Mouse (Mus musculus) hindbrain, embryonic 16.5 days (tissue): ENCODE results near the gene Zfp968. TPM values are rescaled to one million over a fixed set of nuclear protein-coding genes. Genes with fewer than 3 reads are reported as not detected.
"Not testable (repeated sequence)": the region's sequence is repeated elsewhere in the genome, so short reads cannot be mapped to it uniquely, and the experiment has no call there.

Source experiments
- ATAC-seq: fragments of 200-750 bp; cut with Nextera tagmentation; 2 replicates; pipeline ENCODE4 v1.8.0; 2017; ENCODE audit warnings: moderate TSS enrichment, moderate library complexity
- H3K27ac ChIP-seq: fragments of 300-500 bp; sonication (generic); 2 replicates; pipeline ENCODE4 v1.5.1; 2014; ENCODE audit warnings: low read depth, mild to moderate bottlenecking, control low read depth, low read length, moderate library complexity
- H3K27me3 ChIP-seq: fragments of 300-500 bp; sonication (generic); replicated peaks from 2 replicates; pipeline ENCODE4 v1.6.1; 2014; ENCODE audit warnings: low read length; ENCODE audit not compliant: control insufficient read depth, insufficient read depth
- H3K36me3 ChIP-seq: fragments of 300-500 bp; sonication (generic); 2 replicates; pipeline ENCODE4 v1.6.1; 2014; ENCODE audit warnings: mild to moderate bottlenecking, low read length, moderate library complexity, mixed read lengths; ENCODE audit not compliant: control insufficient read depth, insufficient read depth
- H3K4me1 ChIP-seq: fragments of 300-500 bp; sonication (generic); 2 replicates; pipeline ENCODE4 v1.6.1; 2014; ENCODE audit warnings: low read depth, low read length; ENCODE audit not compliant: control insufficient read depth, insufficient read depth
- H3K4me2 ChIP-seq: fragments of 300-500 bp; sonication (generic); 2 replicates; pipeline ENCODE4 v1.6.1; 2014; ENCODE audit warnings: mild to moderate bottlenecking, low read length, control low read depth, moderate library complexity
- H3K4me3 ChIP-seq: fragments of 300-500 bp; sonication (generic); 2 replicates; pipeline ENCODE4 v1.5.1; 2014; ENCODE audit warnings: mild to moderate bottlenecking, low read length, control low read depth, moderate library complexity
- H3K9ac ChIP-seq: fragments of 300-500 bp; sonication (generic); 2 replicates; pipeline ENCODE4 v1.6.1; 2014; ENCODE audit warnings: low read depth, mild to moderate bottlenecking, control low read depth, low read length, moderate library complexity
- H3K9me3 ChIP-seq: fragments of 300-500 bp; sonication (generic); 2 replicates; pipeline ENCODE4 v1.6.1; 2014; ENCODE audit warnings: mild to moderate bottlenecking, low read length, moderate library complexity; ENCODE audit not compliant: control insufficient read depth
- WGBS: fragments of 180-500 bp; shearing (Covaris S2); extraction: QIAGEN DNeasy Blood & Tissue Kit; methylation state at CpG from one replicate; pipeline ENCODE4 v1.1.7; 2014; 5-methylcytosine and 5-hydroxymethylcytosine counted together
- polyA plus RNA-seq: library from polyadenylated mRNA; unstranded; fragments of >200 nt; fragmentation: Nextera tagmentation; extraction: Ambion mirVana; gene quantifications from 2 replicates; pipeline ENCODE4 v1.2.1, GENCODE M21; 2015

The Zfp968 gene
- 3.4 and 4.9 TPM in 2 replicates for polyA plus RNA-seq

DNA sequence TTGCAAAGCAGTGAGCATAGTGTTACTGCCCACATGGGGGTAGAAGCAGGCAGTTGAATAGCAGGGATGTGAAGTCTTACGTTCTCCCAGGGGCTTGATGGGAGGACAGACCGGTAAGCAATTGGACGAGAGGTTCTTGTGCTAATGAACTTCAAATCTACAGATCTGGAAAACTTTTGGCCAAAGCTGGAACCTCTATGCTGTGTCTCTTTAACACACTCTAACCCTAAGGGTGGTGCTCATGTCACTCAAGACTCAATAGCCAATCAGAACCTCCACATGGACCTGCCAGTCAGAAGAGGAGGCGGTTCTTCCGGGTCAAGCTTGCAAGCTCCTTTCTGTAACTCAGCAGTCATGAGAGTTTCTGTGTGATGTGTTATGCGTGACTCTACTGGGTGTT is at the start of gene Zfp968:
TSS of gene Zfp968 (plus strand) at position 301 of the 400 bp plus-strand sequence.
- no CpG with 5 or more reads among the region's 6 CpGs for WGBS
- H3K4me1 ChIP-seq, H3K27ac ChIP-seq, H3K36me3 ChIP-seq, H3K9ac ChIP-seq, H3K4me2 ChIP-seq, ATAC-seq, H3K9me3 ChIP-seq, H3K4me3 ChIP-seq, H3K27me3 ChIP-seq: not testable (repeated sequence)

DNA sequence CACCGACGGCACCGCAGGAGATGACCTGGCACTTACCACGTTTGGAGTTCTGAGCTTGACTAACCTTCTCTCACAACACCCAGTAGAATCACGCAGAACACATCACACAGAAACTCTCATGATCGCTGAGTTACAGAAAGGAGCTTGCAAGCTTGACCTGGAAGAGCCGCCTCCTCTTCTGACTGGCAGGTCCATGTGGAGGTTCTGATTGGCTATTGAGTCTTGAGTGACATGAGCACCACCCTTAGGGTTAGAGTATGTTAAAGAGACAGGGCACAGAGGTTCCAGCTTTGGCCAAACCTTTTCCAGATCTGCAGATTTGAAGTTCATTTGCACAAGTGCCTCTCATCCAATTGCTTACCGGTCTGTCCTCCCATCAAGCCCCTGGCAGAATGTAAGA is 34.1 kb upstream of the Zfp968 start, which contains the start of gene Gm4631:
TSS of gene Gm4631 (minus strand) at position 101 of the 400 bp plus-strand sequence.
- not testable (repeated sequence) for H3K4me1 ChIP-seq, H3K36me3 ChIP-seq, H3K9ac ChIP-seq, H3K4me2 ChIP-seq, H3K4me3 ChIP-seq, H3K27ac ChIP-seq, H3K9me3 ChIP-seq, H3K27me3 ChIP-seq, ATAC-seq
- WGBS = no CpG with 5 or more reads among the region's 8 CpGs

Other genes with a start within 250 kb of the Zfp968 start
- gene Gm14399, start 230.4 kb upstream of the Zfp968 start, polyA plus RNA-seq = 4.7 and 5.3 TPM in 2 replicates
- gene Gm14443, start 196.6 kb upstream of the Zfp968 start, polyA plus RNA-seq = 0.99 and 1.1 TPM in 2 replicates
- 10.8 and 11.9 TPM in 2 replicates for gene Gm14391, start 165.5 kb upstream of the Zfp968 start, polyA plus RNA-seq
- not detected in 2 replicates for gene Gm14440, start 97.3 kb upstream of the Zfp968 start, polyA plus RNA-seq
- 17.6 and 18.0 TPM in 2 replicates for gene Gm4631, start 34.2 kb upstream of the Zfp968 start, polyA plus RNA-seq
- 20.0 and 32.4 TPM in 2 replicates for gene Gm4724, start 63.4 kb downstream of the Zfp968 start, polyA plus RNA-seq
- 8.3 TPM in 2 replicates for gene Zfp965, start 97.5 kb downstream of the Zfp968 start, polyA plus RNA-seq